Mouse (Mus musculus) limb, embryonic 11.5 days (tissue): ENCODE data around the gene Fgfr2. TPM values are rescaled to one million over a fixed set of nuclear protein-coding genes. Genes with fewer than 3 reads are reported as not detected.
"Not testable (repeated sequence)": the region's sequence is repeated elsewhere in the genome, so short reads cannot be mapped to it uniquely, and the experiment has no call there.

ENCODE experiments used
- ATAC-seq: fragments of 200-750 bp; cut with Nextera tagmentation; 2 replicates; pipeline ENCODE4 v1.8.0; 2017; ENCODE audit warnings: low read depth; ENCODE audit not compliant: insufficient number of reproducible peaks, low FRiP score, low TSS enrichment
- DNase-seq: peaks from one replicate; pipeline ENCODE4 v3.0.0-alpha.2; 2015; ENCODE audit warnings: low spot score
- H3K27ac ChIP-seq: fragments of 300-500 bp; sonication (generic); replicated peaks from 2 replicates; pipeline ENCODE4 v1.5.1; 2014; ENCODE audit warnings: low read depth, mild to moderate bottlenecking, low read length
- H3K27me3 ChIP-seq: fragments of 300-500 bp; sonication (generic); 2 replicates; pipeline ENCODE4 v1.6.1; 2014; ENCODE audit warnings: mild to moderate bottlenecking, low read length, mixed read lengths; ENCODE audit not compliant: control insufficient read depth, insufficient read depth
- H3K36me3 ChIP-seq: fragments of 300-500 bp; sonication (generic); 2 replicates; pipeline ENCODE4 v1.6.1; 2014; ENCODE audit warnings: mild to moderate bottlenecking, low read length, moderate library complexity, mixed read lengths; ENCODE audit not compliant: control insufficient read depth, insufficient read depth
- H3K4me1 ChIP-seq: fragments of 300-500 bp; sonication (generic); 2 replicates; pipeline ENCODE4 v1.6.1; 2014; ENCODE audit warnings: low read length, mixed read lengths; ENCODE audit not compliant: control insufficient read depth, insufficient read depth
- H3K4me2 ChIP-seq: fragments of 300-500 bp; sonication (generic); 2 replicates; pipeline ENCODE4 v1.6.1; 2014; ENCODE audit warnings: low read depth, mild to moderate bottlenecking, moderate library complexity; ENCODE audit not compliant: severe bottlenecking
- H3K4me3 ChIP-seq: fragments of 300-500 bp; sonication (generic); 2 replicates; pipeline ENCODE4 v1.5.1; 2014; ENCODE audit warnings: low read depth, low read length
- H3K9ac ChIP-seq: fragments of 300-500 bp; sonication (generic); 2 replicates; pipeline ENCODE4 v1.6.1; 2014; ENCODE audit warnings: mild to moderate bottlenecking, low read length
- H3K9me3 ChIP-seq: fragments of 300-500 bp; sonication (generic); 2 replicates; pipeline ENCODE4 v1.6.1; 2016; ENCODE audit warnings: low read length; ENCODE audit not compliant: control insufficient read depth
- WGBS: fragments of 180-500 bp; shearing (Covaris S2); extraction: QIAGEN DNeasy Blood & Tissue Kit; methylation state at CpG from one replicate; pipeline ENCODE4 v1.1.7; 2014; 5-methylcytosine and 5-hydroxymethylcytosine counted together
- polyA plus RNA-seq: library from polyadenylated mRNA; unstranded; fragments of >200 nt; fragmentation: Nextera tagmentation; extraction: Ambion mirVana; gene quantifications from 2 replicates; pipeline ENCODE4 v1.2.1, GENCODE M21; 2014

Gene Fgfr2
- polyA plus RNA-seq, 1 experiment from 2014 or later: 60.1 TPM

DNA sequence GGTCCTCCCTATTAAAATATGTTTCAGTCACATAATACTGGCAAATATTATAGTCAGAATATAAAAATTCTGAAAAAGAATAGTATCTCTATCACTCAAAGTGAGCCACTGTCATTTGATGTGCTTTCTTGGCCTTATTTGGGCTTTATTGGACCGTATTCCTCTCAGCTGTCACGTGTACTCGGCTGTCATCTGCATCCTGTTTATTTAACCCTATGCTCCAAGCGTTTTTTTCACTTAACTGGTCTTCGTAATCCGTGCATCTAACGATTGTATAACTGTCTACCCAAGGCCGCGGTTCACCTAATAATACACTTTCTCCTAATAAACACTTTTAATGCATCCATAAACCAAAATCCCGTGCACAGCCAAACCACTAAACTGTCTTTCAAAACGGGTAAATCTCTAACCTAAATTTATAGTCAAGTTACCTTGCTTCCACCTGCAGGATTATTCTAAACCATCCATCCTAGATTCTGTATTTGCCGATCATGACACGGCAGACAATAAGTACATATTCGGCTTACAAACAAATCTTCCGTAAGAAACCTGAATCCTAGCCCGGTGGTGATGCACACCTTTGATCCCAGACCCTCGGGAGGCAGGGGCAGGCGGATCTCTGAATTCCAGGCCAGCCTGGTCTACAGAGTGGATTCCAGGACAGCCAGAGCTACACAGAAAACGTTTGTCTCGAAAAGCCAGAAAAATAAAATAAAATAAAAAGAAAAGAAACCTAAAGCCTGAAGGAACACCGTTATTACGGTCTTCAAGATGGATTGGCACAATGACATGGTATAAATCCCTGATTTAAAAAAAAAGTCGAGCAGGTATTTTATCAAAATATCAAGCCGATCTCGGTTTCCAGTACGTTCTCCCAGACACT is 2604.7 kb downstream of the Fgfr2 start:
- Histone ChIP-seq H3K27me3 (no peaks in the 10 kb centered on the region), H3K4me2 (peak overlapping the region; percentile 65), H3K9me3 (no peaks in the 10 kb centered on the region), H3K4me1 (peaks cover 5% of the 10 kb centered on the region; the same call in 1 of the 2 replicates), H3K36me3 (no peaks in the 10 kb centered on the region), H3K27ac (no peak overlapping the region; the same call in 1 of the 2 replicates), H3K4me3 (peak overlapping the region; percentile 90), H3K9ac (peak overlapping the region; percentile 95)
- WGBS: 36% methylated on average over 26 of the region's 26 CpGs
- no peak for DNase-seq
- no peak for ATAC-seq

- 95% methylated on average over 5 of the region's 5 CpGs for WGBS
- Histone ChIP-seq H3K27me3 (no peaks in the 10 kb centered on the region), H3K36me3 (peaks cover 6% of the 10 kb centered on the region; the same call in 1 of the 2 replicates), H3K27ac (no peak overlapping the region), H3K9ac (no peak overlapping the region), H3K4me3 (no peak overlapping the region), H3K9me3 (no peaks in the 10 kb centered on the region), H3K4me1 (no peaks in the 10 kb centered on the region), H3K4me2 (no peak overlapping the region)
- DNase-seq: no peak
- no peak for ATAC-seq
Measured at GRCm38 (mm10) chr7:130510243-130510642, 2612.9 kb downstream of the Fgfr2 start.

- 92% methylated on average over 5 of the region's 5 CpGs for WGBS
Measured at GRCm38 (mm10) chr7:130503006-130503405, 2620.1 kb downstream of the Fgfr2 start.

DNA sequence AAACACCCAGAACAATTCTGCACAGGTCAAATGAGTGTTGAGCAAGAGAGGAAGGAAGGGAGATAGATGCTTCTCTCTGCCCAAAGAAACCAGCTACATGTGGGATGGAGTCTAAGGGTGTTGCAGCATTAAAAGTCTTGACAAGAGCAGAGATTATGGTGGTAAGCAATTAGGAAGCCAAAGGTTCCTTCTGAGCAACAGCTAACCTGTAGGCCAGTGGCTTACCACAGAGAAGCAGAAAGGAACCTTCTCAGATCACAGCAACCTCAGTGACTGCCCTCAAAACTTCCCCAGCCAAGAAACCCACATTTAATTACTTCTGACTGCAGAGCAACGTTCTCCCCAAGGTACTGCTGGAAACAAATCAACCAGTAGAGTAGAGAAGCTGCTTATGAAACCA is 2621.7 kb downstream of the Fgfr2 start:
- ATAC-seq (no peak), DNase-seq (no peak)
- no peak overlapping the region for H3K27ac ChIP-seq
- H3K36me3 ChIP-seq: peaks cover 6% of the 10 kb centered on the region; the same call in 1 of the 2 replicates
- no peak overlapping the region for H3K9ac ChIP-seq
- H3K4me2 ChIP-seq: no peak overlapping the region
- WGBS: 77% methylated on average over 1 of the region's 1 CpGs
- no peaks in the 10 kb centered on the region for H3K9me3 ChIP-seq
- H3K4me3 ChIP-seq: no peak overlapping the region
- H3K4me1 ChIP-seq: no peaks in the 10 kb centered on the region
- H3K27me3 ChIP-seq: no peaks in the 10 kb centered on the region

More at GRCm38 (mm10) chr7:130503006-130503405, 2620.1 kb downstream of the Fgfr2 start:
- H3K4me2 ChIP-seq: no peak overlapping the region
- no peaks in the 10 kb centered on the region for H3K4me1 ChIP-seq
- peaks cover 8% of the 10 kb centered on the region; the same call in 1 of the 2 replicates for H3K36me3 ChIP-seq
- no peaks in the 10 kb centered on the region for H3K27me3 ChIP-seq
- ATAC-seq: no peak
- H3K27ac ChIP-seq: no peak overlapping the region
- H3K9me3 ChIP-seq: no peaks in the 10 kb centered on the region
- H3K9ac ChIP-seq: no peak overlapping the region
- no peak overlapping the region for H3K4me3 ChIP-seq
- no peak for DNase-seq

- Histone ChIP-seq H3K27ac (no peak overlapping the region), H3K4me2 (no peak overlapping the region), H3K27me3 (no peaks in the 10 kb centered on the region), H3K4me3 (no peak overlapping the region), H3K9me3 (no peaks in the 10 kb centered on the region), H3K36me3 (no peaks in the 10 kb centered on the region), H3K9ac (no peak overlapping the region), H3K4me1 (no peaks in the 10 kb centered on the region)
- WGBS: 88% methylated on average over 3 of the region's 3 CpGs
- DNase-seq: no peak
- no peak for ATAC-seq
Measured at GRCm38 (mm10) chr7:130493346-130493745, 2629.8 kb downstream of the Fgfr2 start.

DNA sequence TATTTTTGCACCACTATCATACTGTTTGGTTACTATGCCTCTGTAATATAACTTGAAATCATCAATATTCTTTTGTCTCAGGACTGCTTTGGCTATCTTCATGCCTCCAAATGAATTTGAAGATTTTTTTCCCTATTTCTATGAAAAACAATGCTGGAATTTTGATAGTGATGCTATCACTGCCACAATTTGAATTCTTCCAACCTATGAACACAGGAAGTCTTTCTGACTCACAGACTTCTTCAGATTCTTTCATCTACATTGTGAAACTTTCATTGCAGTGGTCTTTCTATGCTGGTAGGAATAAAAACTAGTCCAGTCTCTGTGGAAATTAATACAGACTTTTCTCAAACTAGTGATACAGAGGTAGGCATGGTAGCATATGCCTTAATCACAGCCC is 2631.1 kb downstream of the Fgfr2 start:
- no peaks in the 10 kb centered on the region for H3K4me1 ChIP-seq
- H3K9ac ChIP-seq: no peak overlapping the region

GRCm38 (mm10) chr7:130479003-130479402 is 2644.1 kb downstream of the Fgfr2 start:
- H3K27ac ChIP-seq, H3K4me3 ChIP-seq, H3K4me1 ChIP-seq, DNase-seq, H3K9ac ChIP-seq, H3K36me3 ChIP-seq, ATAC-seq, H3K27me3 ChIP-seq, H3K4me2 ChIP-seq, H3K9me3 ChIP-seq: not testable (repeated sequence)
- WGBS: 86% methylated on average over 3 of the region's 3 CpGs

More for the DNA sequence above, 2631.1 kb downstream of the Fgfr2 start:
- H3K36me3 ChIP-seq: no peaks in the 10 kb centered on the region
- H3K27ac ChIP-seq: no peak overlapping the region
- ATAC-seq: no peak
- H3K9me3 ChIP-seq: no peaks in the 10 kb centered on the region
- no peaks in the 10 kb centered on the region for H3K27me3 ChIP-seq
- H3K4me3 ChIP-seq: no peak overlapping the region
- no peak for DNase-seq
- H3K4me2 ChIP-seq: no peak overlapping the region

- 27% methylated on average over 2 of the region's 2 CpGs for WGBS
- Histone ChIP-seq H3K4me3 (no peak overlapping the region), H3K4me2 (no peak overlapping the region), H3K27me3 (no peaks in the 10 kb centered on the region), H3K9me3 (no peaks in the 10 kb centered on the region), H3K36me3 (no peaks in the 10 kb centered on the region; the same call in 1 of the 2 replicates), H3K4me1 (no peaks in the 10 kb centered on the region), H3K27ac (no peak overlapping the region), H3K9ac (no peak overlapping the region)
- ATAC-seq (peak; percentile 73; the same call in 1 of the 2 replicates), DNase-seq (peak; percentile 64)
Measured at GRCm38 (mm10) chr7:130475970-130476369, 2647.2 kb downstream of the Fgfr2 start.
